Mouse (Mus musculus) bone marrow, adult 2 months (tissue): ENCODE results near the gene Ccnc.

Experiments used
- CTCF ChIP-seq: fragments of 200-500 bp; IDR thresholded peaks from 2 replicates; pipeline ENCODE4 v1.5.1; 2011; ENCODE audit warnings: low read length, control low read depth; ENCODE audit not compliant: control insufficient read depth, insufficient read depth
- POLR2A ChIP-seq: fragments of 200-500 bp; IDR thresholded peaks from 2 replicates; pipeline ENCODE4 v1.6.1; 2011; ENCODE audit warnings: low read depth, mild to moderate bottlenecking, control low read depth, low read length, borderline replicate concordance; ENCODE audit not compliant: control insufficient read depth

DNA sequence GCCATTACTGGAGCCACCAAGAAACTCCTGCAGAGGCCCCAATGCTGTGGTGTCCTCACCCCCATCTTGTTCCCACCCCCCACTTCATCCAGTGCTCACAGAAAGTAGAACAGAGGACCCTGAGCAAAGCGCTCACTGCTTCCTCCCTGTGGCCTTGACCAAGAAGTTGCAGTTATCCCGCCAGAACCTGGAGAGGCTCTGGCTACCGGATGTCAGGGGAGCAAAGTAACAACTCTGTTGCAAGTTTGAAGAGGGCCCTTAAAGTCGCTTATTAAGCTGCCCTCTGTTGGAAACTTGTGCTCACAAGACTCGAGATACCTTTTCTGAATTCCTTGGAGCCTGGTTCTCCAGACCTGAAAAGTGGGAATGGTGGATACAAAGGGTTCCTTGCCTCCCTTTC is 40.6 kb upstream of the Ccnc start:
- TF ChIP-seq POLR2A: no peak
- no peak for TF ChIP-seq CTCF
